Mouse (Mus musculus): Measurements from ENCODE around the gene 1700003E16Rik. TPM values are rescaled to one million over a fixed set of nuclear protein-coding genes. Genes with fewer than 3 reads are reported as not detected.
"Not testable (repeated sequence)": the region's sequence is repeated elsewhere in the genome, so short reads cannot be mapped to it uniquely, and the experiment has no call there.

Gene 1700003E16Rik
- total RNA-seq, 2 experiments from 2014 or later = 22.1 to 25.0 TPM

- no peak for DNase-seq (ENCODE audit: extremely low spot score in 1 of 2, low spot score in 1 of 2)
Observed at GRCm38 (mm10) chr6:83153485-83153884, 2.7 kb upstream of the 1700003E16Rik start.

- DNase-seq (ENCODE audit: extremely low spot score in 1 of 2, low spot score in 1 of 2) = no peak
Observed at GRCm38 (mm10) chr6:83155552-83156238, 509 bp upstream of the 1700003E16Rik start.

GRCm38 (mm10) chr6:83159456-83159855 is 3.3 kb downstream of the 1700003E16Rik start:
- not testable (repeated sequence) for DNase-seq (ENCODE audit: extremely low spot score in 1 of 2, low spot score in 1 of 2)

- DNase-seq (ENCODE audit: extremely low spot score in 1 of 2, low spot score in 1 of 2) = no peak
Observed at GRCm38 (mm10) chr6:83161442-83161841, 5.2 kb downstream of the 1700003E16Rik start.

- no peak for DNase-seq (ENCODE audit: extremely low spot score in 1 of 2, low spot score in 1 of 2)
Observed at GRCm38 (mm10) chr6:83161921-83162641, 5.9 kb downstream of the 1700003E16Rik start.

- peak in 1 of 2 experiments; percentile 74 for DNase-seq (ENCODE audit: extremely low spot score in 1 of 2, low spot score in 1 of 2)
Observed at GRCm38 (mm10) chr6:83162701-83163100, 6.5 kb downstream of the 1700003E16Rik start.

- DNase-seq (ENCODE audit: extremely low spot score in 1 of 2, low spot score in 1 of 2) = no peak
Observed at GRCm38 (mm10) chr6:83165026-83165606, 8.9 kb downstream of the 1700003E16Rik start.

- peak; percentile 88 to 91 for DNase-seq (ENCODE audit: extremely low spot score in 1 of 2, low spot score in 1 of 2)
Observed at GRCm38 (mm10) chr6:83165607-83166242, 9.5 kb downstream of the 1700003E16Rik start, which contains the start of gene Dctn1. Gene Dctn1 (plus strand): TSS chr6:83165920.

- DNase-seq (ENCODE audit: extremely low spot score in 1 of 2, low spot score in 1 of 2) = no peak
Observed at GRCm38 (mm10) chr6:83166243-83166630, 10.0 kb downstream of the 1700003E16Rik start.

- DNase-seq (ENCODE audit: extremely low spot score in 1 of 2, low spot score in 1 of 2) = no peak
Observed at GRCm38 (mm10) chr6:83169872-83170271, 13.7 kb downstream of the 1700003E16Rik start.

GRCm38 (mm10) chr6:83171063-83171462 is 14.9 kb downstream of the 1700003E16Rik start:
- no peak for DNase-seq (ENCODE audit: extremely low spot score in 1 of 2, low spot score in 1 of 2)

GRCm38 (mm10) chr6:83172240-83172920 is 16.2 kb downstream of the 1700003E16Rik start:
- DNase-seq (ENCODE audit: extremely low spot score in 1 of 2, low spot score in 1 of 2) = peak; percentile 54 to 59

GRCm38 (mm10) chr6:83175996-83176395 is 19.8 kb downstream of the 1700003E16Rik start:
- DNase-seq (ENCODE audit: extremely low spot score in 1 of 2, low spot score in 1 of 2) = no peak

GRCm38 (mm10) chr6:83179390-83180117 is 23.4 kb downstream of the 1700003E16Rik start:
- DNase-seq (ENCODE audit: extremely low spot score in 1 of 2, low spot score in 1 of 2) = peak in 1 of 2 experiments; percentile 68

- no peak for DNase-seq (ENCODE audit: extremely low spot score in 1 of 2, low spot score in 1 of 2)
Observed at GRCm38 (mm10) chr6:83180605-83181004, 24.4 kb downstream of the 1700003E16Rik start.

- no peak for DNase-seq (ENCODE audit: extremely low spot score in 1 of 2, low spot score in 1 of 2)
Observed at GRCm38 (mm10) chr6:83184858-83185435, 28.7 kb downstream of the 1700003E16Rik start.

GRCm38 (mm10) chr6:83185895-83186861 is 30.0 kb downstream of the 1700003E16Rik start:
- DNase-seq (ENCODE audit: extremely low spot score in 1 of 2, low spot score in 1 of 2) = peak; percentile 71 to 72

- no peak for DNase-seq (ENCODE audit: extremely low spot score in 1 of 2, low spot score in 1 of 2)
Observed at GRCm38 (mm10) chr6:83186946-83187345, 30.7 kb downstream of the 1700003E16Rik start.
